Mouse (Mus musculus) forebrain, embryonic 10.5 days (tissue): ENCODE measurements around the gene Gm11733. TPM values are rescaled to one million over a fixed set of nuclear protein-coding genes. Genes with fewer than 3 reads are reported as not detected.
A peak's percentile ranks its signal among the peaks of the same experiment; 100 is the strongest.

Source experiments
- DNase-seq: peaks from one replicate; pipeline ENCODE4 v3.0.0-alpha.2; 2017; ENCODE audit warnings: low spot score; ENCODE audit errors: extremely low spot score
- H3K27ac ChIP-seq: fragments of 300-500 bp; sonication (generic); 2 replicates; pipeline ENCODE4 v1.5.1; 2016; ENCODE audit warnings: mild to moderate bottlenecking
- H3K27me3 ChIP-seq: fragments of 300-500 bp; sonication (generic); 2 replicates; pipeline ENCODE4 v1.6.1; 2016; ENCODE audit warnings: mild to moderate bottlenecking; ENCODE audit not compliant: poor library complexity, severe bottlenecking
- H3K36me3 ChIP-seq: fragments of 300-500 bp; sonication (generic); replicated peaks from 2 replicates; pipeline ENCODE4 v1.6.1; 2016; ENCODE audit warnings: mild to moderate bottlenecking, moderate library complexity
- H3K4me1 ChIP-seq: fragments of 300-500 bp; sonication (generic); 2 replicates; pipeline ENCODE4 v1.6.1; 2016
- H3K4me3 ChIP-seq: fragments of 300-500 bp; sonication (generic); 2 replicates; pipeline ENCODE4 v1.5.1; 2016; ENCODE audit warnings: mild to moderate bottlenecking, moderate library complexity
- H3K9me3 ChIP-seq: fragments of 300-500 bp; sonication (generic); 2 replicates; pipeline ENCODE4 v1.6.1; 2016; ENCODE audit warnings: mild to moderate bottlenecking, moderate library complexity
- WGBS: fragments of 180-500 bp; shearing (Covaris S2); methylation state at CpG from one replicate; pipeline ENCODE4 v1.1.7; 2016; 5-methylcytosine and 5-hydroxymethylcytosine counted together
- polyA plus RNA-seq: library from polyadenylated mRNA; unstranded; fragments of >200 nt; fragmentation: Nextera tagmentation; extraction: Ambion mirVana; gene quantifications from 2 replicates; pipeline ENCODE4 v1.2.1, GENCODE M21; 2016

Gene Gm11733
- polyA plus RNA-seq, 1 experiment from 2014 or later, result not detected

DNA sequence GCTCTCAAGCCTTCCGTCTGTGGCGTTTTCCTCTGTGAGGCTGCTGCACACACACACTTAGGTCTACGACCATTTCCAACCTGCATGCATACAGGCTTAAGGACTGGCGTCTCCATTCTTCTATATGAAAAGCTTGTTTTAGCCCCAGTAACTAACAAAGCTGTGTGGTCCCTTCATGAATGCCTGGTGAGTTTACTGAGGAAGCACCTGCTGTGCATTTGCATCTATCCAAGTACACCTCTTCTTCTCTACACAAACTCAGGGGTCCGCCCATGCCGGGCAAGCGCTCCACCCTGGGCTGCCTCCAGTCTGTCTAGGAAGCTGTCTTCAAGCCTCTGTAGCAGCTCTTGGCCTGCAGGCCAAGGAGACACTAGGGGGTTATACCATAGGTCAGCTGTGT is 17.3 kb upstream of the Gm11733 start:
- Histone ChIP-seq H3K36me3 (no peaks in the 10 kb centered on the region), H3K27me3 (peaks cover 51% of the 10 kb centered on the region), H3K27ac (0 out of 2 replicates have a peak overlapping the region, but pooled peaks have one; percentile 60), H3K4me3 (no peak overlapping the region), H3K4me1 (peaks cover 76% of the 10 kb centered on the region), H3K9me3 (no peaks in the 10 kb centered on the region)
- 70% methylated on average over 7 of the region's 7 CpGs for WGBS
- no peak for DNase-seq

DNA sequence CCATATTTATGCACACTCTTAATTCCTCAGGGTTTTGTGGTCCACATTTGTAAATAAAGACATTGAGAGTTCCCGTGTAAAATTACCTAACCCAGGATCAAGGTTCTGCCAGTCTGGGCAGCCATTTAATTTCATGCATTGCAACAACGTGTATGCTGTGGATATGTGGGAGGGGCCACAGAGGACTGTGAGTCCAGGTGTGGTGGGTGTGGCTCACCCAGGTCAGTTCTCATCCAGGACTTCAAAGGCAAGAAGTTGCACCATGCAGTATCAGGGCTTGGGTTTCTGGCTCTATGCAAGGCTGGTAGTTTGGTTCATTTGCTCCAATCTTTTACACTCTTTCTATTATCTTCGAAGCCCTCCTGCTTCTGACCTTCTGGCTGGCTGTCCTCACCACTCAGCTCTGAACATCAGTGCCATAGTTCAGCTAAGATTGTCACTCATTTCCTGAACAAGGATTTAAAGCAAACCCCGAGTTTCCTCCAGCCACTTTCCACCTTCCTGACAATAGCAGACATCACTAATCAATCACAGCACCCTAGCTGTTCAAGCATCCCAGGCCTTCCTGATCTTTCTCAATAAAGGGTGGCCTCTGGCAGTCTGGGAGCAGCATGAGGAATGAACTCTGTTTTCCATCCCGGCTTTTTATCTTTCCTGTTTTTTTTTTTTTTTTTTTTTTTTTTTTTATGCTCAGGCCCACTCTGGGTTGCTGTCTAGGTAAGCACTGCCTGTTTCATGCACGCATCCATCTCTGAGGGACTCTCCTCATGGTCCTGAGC is 15.4 kb upstream of the Gm11733 start:
- H3K9me3 ChIP-seq, result no peaks in the 10 kb centered on the region
- H3K27ac ChIP-seq, result peak overlapping the region; percentile 49

DNA sequence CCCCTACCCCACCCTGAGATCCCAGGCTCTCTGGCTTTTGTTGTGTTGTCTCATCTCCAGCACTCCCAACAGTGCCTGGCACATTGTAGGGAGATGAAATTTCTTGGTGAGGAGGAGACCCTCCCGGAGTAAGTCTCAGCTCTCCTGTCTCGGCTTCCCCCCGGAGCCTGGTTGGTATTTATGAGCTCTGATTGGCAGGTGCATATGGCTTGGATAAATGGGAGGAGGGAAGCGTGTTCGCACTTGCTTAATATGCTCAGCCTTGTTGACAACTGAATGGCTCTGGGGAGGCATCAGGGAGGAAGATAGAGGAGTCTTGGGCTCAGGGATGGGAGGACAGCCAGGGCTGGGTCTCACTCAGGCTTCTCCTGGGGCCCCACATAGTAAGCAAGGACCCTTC is 14.4 kb upstream of the Gm11733 start:
- 90% methylated on average over 5 of the region's 5 CpGs for WGBS

More for the DNA sequence above, 15.4 kb upstream of the Gm11733 start:
- Histone ChIP-seq H3K4me3 (no peak overlapping the region), H3K36me3 (no peaks in the 10 kb centered on the region), H3K27me3 (peaks cover 43% of the 10 kb centered on the region), H3K4me1 (peaks cover 68% of the 10 kb centered on the region)
- no peak for DNase-seq
- 66% methylated on average over 6 of the region's 6 CpGs for WGBS

DNA sequence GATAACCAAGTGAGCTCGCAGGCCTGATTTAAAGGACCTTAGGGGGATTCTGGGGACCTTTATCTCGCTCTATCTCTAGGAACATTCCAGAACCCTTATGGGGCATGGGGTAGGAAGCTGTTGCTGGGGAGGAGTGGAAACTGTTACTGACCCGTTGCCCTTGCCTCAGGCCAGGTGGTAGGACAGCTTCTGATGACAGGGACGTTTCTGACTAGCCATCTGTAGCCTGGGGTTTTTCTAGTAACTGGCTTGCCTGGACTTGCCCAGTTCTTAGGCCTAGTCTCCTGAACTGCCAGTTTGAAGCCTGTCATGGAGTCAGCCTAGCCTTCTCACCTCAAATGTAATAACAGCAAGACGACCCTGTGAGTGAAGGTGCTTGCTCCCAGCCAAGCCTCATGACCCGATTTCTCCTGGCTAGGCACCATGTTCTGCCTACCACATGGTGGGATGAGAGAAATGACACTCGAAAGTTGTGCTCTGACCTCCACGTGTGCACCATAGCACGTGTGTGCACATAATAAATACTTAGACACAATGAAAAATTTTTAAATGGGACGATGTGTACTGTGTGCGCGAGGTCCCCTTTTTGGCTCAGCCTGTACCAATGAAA is 13.5 kb upstream of the Gm11733 start:
- Histone ChIP-seq H3K4me1 (peaks cover 52% of the 10 kb centered on the region), H3K4me3 (no peak overlapping the region), H3K9me3 (no peaks in the 10 kb centered on the region), H3K36me3 (no peaks in the 10 kb centered on the region), H3K27me3 (peaks cover 26% of the 10 kb centered on the region), H3K27ac (peak overlapping the region; percentile 21)
- 88% methylated on average over 12 of the region's 12 CpGs for WGBS
- no peak for DNase-seq

More for the DNA sequence above, 14.4 kb upstream of the Gm11733 start:
- Histone ChIP-seq H3K9me3 (no peaks in the 10 kb centered on the region), H3K27me3 (peaks cover 34% of the 10 kb centered on the region), H3K4me1 (peaks cover 59% of the 10 kb centered on the region), H3K36me3 (no peaks in the 10 kb centered on the region), H3K27ac (peak overlapping the region; percentile 42; the same call in 1 of the 2 replicates), H3K4me3 (no peak overlapping the region)
- DNase-seq, result no peak

DNA sequence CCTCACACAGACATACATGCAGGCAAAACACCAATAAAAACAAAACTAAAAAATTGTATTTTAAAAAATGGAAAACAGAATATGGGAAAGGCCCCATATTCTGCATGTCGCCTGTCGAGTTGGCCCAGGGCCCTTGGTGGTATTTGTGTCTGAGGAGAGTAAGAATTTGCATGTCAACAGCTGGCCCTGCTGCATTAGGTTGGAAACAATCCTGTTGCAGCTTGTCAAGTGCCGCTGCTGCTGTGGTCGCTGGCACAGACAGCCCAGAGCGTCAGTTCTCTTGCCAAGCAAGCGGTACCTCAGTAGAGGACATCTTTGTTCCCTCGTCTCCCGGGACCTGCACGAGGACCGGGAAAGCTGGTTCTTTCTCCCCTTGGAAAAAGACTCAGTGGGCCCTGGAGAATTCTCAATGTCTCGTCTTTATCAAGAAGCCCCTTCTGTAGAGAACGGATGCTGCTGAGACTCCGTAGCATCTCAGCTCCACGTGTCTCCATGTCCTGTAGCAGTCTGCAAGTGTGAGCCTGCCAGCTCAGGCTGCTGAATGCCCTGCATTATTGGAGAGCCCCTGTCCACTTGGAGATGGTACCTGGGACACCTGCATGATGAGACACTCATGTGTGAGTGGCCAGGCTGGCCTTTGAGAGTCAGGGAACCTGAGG is 12.4 kb upstream of the Gm11733 start:
- Histone ChIP-seq H3K9me3 (no peaks in the 10 kb centered on the region), H3K4me3 (no peak overlapping the region), H3K27ac (no peak overlapping the region), H3K27me3 (peaks cover 24% of the 10 kb centered on the region), H3K36me3 (no peaks in the 10 kb centered on the region), H3K4me1 (peaks cover 52% of the 10 kb centered on the region)
- WGBS, result 62% methylated on average over 14 of the region's 14 CpGs
- DNase-seq, result no peak

DNA sequence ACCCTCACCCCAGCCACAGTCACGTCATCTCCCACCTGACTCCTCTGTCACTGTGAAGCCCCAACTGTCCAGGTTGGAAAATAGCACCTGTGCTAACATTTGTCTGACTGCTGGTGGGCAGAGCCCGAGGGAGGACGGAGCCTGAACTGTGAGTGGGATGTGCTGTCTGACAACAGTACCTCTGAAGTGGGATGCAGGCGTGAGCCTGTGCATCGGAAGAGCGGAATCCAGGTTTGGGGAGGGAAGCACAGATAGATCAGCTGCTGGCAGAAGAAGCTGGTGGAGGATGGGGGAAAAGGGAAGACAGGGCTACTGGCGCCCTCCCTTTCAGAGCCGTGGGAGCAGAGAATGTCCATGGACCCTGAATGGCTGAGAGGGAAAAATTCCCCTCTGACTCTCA is 11.3 kb upstream of the Gm11733 start:
- Histone ChIP-seq H3K4me3 (no peak overlapping the region), H3K36me3 (0 out of 2 replicates have a peak, but pooled peaks cover 2% of the 10 kb centered on the region), H3K4me1 (peaks cover 49% of the 10 kb centered on the region), H3K9me3 (peaks cover 8% of the 10 kb centered on the region; the same call in 1 of the 2 replicates), H3K27ac (peak overlapping the region; percentile 37; the same call in 1 of the 2 replicates), H3K27me3 (peaks cover 19% of the 10 kb centered on the region; the same call in 1 of the 2 replicates)
- DNase-seq, result no peak
- whole genome bisulfite sequencing, result 82% methylated on average over 8 of the region's 8 CpGs

DNA sequence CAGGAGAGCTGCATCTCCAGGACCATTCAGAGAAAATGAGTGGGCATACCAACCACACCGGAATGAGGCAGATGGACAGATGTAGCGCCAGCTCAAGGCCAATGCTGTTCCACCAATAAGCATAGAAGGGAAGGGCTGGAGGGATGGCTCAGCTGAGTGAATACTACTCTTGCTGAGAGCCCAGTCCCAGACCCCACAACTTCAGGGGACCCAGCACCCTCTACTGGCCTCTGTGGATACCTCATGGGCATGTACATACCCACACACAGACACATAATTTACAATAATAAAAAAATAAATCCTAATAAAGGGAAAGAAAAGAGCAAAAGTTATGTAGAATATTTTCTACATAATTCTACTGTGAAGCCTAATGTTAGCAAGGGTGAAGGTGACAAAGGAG is 9.0 kb upstream of the Gm11733 start:
- H3K27ac ChIP-seq, result no peak overlapping the region
- peaks cover 10% of the 10 kb centered on the region; the same call in 1 of the 2 replicates for H3K9me3 ChIP-seq
- H3K36me3 ChIP-seq, result 0 out of 2 replicates have a peak, but pooled peaks cover 2% of the 10 kb centered on the region
- DNase-seq, result no peak
- no peak overlapping the region for H3K4me3 ChIP-seq
- WGBS, result 92% methylated on average over 2 of the region's 2 CpGs
- H3K4me1 ChIP-seq, result peaks cover 51% of the 10 kb centered on the region
- peaks cover 20% of the 10 kb centered on the region; the same call in 1 of the 2 replicates for H3K27me3 ChIP-seq

DNA sequence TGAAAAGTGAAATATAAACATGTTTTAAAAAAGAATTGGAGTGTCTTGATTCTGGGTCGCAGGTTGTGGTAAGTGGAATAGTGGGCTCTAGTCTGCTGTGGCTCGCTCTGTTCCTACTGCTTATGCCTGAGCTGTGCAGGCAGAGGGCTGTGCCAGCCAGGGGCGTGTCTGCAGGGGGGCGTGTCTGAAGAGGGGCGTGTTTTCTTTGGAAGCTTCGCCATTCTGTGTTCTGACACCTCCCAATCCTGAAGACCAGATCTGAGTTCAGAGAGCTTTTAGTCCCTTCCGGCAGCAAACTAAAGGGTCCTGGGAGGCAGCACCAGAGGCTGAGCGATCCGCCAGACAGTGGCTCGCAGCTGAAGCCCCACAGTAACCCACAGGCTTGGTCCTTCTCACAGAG is 8.5 kb upstream of the Gm11733 start:
- peaks cover 10% of the 10 kb centered on the region; the same call in 1 of the 2 replicates for H3K9me3 ChIP-seq
- H3K27me3 ChIP-seq, result peaks cover 24% of the 10 kb centered on the region; the same call in 1 of the 2 replicates
- H3K4me1 ChIP-seq, result peaks cover 56% of the 10 kb centered on the region
- 31% methylated on average over 10 of the region's 10 CpGs for WGBS
- H3K4me3 ChIP-seq, result no peak overlapping the region
- 0 out of 2 replicates have a peak, but pooled peaks cover 2% of the 10 kb centered on the region for H3K36me3 ChIP-seq
- peak overlapping the region; percentile 48 for H3K27ac ChIP-seq
- no peak for DNase-seq

DNA sequence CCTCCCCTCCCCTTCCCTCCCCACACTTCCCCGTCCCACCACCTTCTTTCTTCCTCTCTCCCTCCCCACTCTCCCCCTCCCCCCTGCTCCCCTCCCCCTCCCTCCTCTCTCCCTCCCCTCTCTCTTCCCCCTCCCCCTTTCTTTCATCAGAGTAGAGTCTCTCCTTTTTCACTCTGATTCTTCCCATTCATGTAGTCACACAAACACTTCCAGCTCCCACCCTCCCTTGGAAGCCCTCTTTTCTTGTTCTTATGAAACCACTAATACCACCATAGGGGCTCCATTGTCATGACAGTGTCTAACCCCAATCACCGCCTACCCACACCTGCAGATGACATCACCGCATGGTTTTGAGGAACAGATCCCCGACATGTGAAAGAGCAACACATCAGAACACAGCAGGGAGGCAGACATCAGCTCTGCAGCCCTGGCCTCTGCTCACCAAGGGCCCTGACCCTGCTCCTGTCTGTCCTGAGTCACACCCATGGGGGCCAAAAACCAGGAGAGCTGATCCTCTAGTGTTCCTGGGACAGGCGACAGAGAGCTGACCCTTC is 7.5 kb upstream of the Gm11733 start:
- 0 out of 2 replicates have a peak, but pooled peaks cover 2% of the 10 kb centered on the region for H3K36me3 ChIP-seq
- peaks cover 34% of the 10 kb centered on the region; the same call in 1 of the 2 replicates for H3K27me3 ChIP-seq
- DNase-seq, result no peak
- no peak overlapping the region for H3K4me3 ChIP-seq
- peaks cover 63% of the 10 kb centered on the region for H3K4me1 ChIP-seq
- WGBS, result 64% methylated on average over 5 of the region's 5 CpGs
- peak overlapping the region; percentile 48 for H3K27ac ChIP-seq
- H3K9me3 ChIP-seq, result peaks cover 10% of the 10 kb centered on the region; the same call in 1 of the 2 replicates

DNA sequence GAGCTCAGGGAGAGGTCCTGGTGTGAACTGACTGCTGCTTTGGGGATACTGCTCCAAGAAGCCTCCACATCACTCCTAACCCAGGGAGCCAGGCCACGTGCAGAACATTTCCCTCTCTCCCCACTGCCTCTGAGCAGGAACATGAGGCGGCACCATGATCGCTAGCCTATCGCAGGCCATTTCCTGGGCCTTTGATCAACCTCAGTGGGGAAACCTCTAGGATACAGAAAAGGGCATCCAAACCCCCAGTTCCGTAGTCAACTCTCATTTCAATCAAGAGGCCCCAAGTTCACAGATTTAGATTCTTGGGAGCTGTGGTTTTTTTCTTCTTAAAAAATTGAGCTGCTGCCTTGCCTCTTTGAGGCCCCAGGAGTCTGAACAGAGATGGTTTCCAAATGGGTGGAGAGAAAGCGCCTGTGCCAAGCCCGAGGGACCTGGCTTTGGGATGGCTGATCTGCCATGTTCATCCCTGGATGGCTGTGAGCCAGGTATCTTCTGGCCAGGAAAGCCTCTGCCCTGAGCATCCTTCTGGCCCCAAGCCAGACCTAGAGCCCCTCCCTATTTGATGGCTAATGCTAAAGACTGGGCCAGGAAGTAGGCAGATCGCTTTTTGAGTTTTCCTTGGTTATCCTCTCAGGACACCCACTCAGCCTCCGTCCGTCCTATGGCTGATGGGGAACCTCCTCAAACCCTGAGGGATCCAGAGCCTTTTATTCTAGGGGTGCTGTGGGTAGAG is 5.7 kb upstream of the Gm11733 start:
- Histone ChIP-seq H3K4me1 (peaks cover 72% of the 10 kb centered on the region), H3K9me3 (peaks cover 10% of the 10 kb centered on the region; the same call in 1 of the 2 replicates), H3K27ac (peak overlapping the region; percentile 91), H3K4me3 (peak overlapping the region; percentile 19; the same call in 1 of the 2 replicates), H3K36me3 (0 out of 2 replicates have a peak, but pooled peaks cover 2% of the 10 kb centered on the region), H3K27me3 (peaks cover 37% of the 10 kb centered on the region)
- DNase-seq, result no peak
- WGBS, result 70% methylated on average over 10 of the region's 10 CpGs

DNA sequence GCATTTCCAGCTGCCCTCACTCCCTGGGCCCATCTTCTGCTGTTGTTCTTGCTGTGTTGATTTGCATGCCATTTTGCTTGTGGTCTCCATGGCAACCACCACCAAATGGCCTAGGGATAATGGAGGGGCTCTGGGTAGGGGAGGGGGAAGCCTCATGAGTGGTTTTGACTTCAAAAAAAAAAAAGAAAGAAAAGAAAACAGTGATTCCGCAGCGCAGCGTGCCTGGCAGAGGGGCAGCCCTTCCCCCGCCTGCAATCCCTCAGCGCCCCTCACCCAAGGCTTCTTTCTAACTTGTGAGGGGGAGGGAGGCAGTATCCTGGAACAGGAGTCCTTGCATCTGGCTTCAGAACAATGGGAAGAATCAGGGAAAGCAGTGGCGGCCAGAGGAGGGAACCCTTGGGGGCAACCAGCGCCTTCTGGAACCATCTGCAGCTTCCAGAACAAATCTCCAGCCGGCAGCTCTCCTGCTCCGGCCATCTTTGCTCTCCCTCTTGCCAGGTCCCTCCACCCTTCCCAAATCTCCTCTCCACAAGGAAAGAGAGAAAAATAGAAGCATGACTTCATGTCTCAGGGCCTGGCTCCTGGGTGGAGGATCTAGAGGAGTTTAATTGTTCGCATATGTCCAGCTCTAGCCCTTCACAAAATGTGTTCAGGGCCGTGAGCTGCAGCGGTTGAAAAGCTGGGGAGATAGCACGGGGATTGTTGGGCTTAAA is 5.0 kb upstream of the Gm11733 start:
- Histone ChIP-seq H3K4me1 (peaks cover 79% of the 10 kb centered on the region), H3K9me3 (peaks cover 10% of the 10 kb centered on the region; the same call in 1 of the 2 replicates), H3K36me3 (0 out of 2 replicates have a peak, but pooled peaks cover 2% of the 10 kb centered on the region), H3K4me3 (peak overlapping the region; percentile 11; the same call in 1 of the 2 replicates), H3K27me3 (peaks cover 34% of the 10 kb centered on the region), H3K27ac (peak overlapping the region; percentile 91)
- 9% methylated on average over 13 of the region's 13 CpGs for WGBS
- DNase-seq, result peak; percentile 85
